Mouse (Mus musculus): ENCODE measurements around the gene Atrip.

GRCm38 (mm10) chr9:109091802-109092201, 17.9 kb upstream of the Atrip start:
- TF ChIP-seq CTCF (IDR thresholded peaks at IDR 0.05; ENCODE audit: control insufficient read depth, insufficient read depth, insufficient replicate concordance, low read depth, low read length) = no peak
- no peak for TF ChIP-seq POLR2A (IDR thresholded peaks at IDR 0.05; ENCODE audit: control insufficient read depth, low read depth, low read length)

Measured in testis, adult 2 months (tissue).